Mouse (Mus musculus) CH12.LX (cell line): ENCODE data around the gene Ptgir. TPM values are rescaled to one million over a fixed set of nuclear protein-coding genes. Genes with fewer than 3 reads are reported as not detected.

Source experiments
- DNase-seq: peaks from one replicate; pipeline ENCODE4 v3.0.0-alpha.2; 2013; ENCODE audit errors: extremely low read depth
- H3K27ac ChIP-seq: 2 replicates; pipeline ENCODE4 v1.5.1; 2012; ENCODE audit warnings: low read depth, mild to moderate bottlenecking, control low read depth, moderate library complexity; ENCODE audit not compliant: insufficient read depth
- H3K27me3 ChIP-seq: replicated peaks from 2 replicates; pipeline ENCODE3; 2012; ENCODE audit warnings: inconsistent platforms
- H3K36me3 ChIP-seq, 2 experiments: replicated peaks in 1 of 2; 2 replicates each; pipeline versions ENCODE3 to v1.6.1; 2012; ENCODE audit warnings: inconsistent platforms in 1 of 2, low read length in 1 of 2, mild to moderate bottlenecking in 1 of 2, mixed read lengths in 1 of 2, moderate library complexity in 1 of 2; ENCODE audit not compliant: control insufficient read depth in 1 of 2, insufficient read depth in 1 of 2
- H3K4me1 ChIP-seq, 2 experiments: 2 replicates each; pipeline ENCODE4 v1.6.1; 2012; ENCODE audit warnings: inconsistent platforms in 1 of 2, moderate library complexity in 1 of 2; ENCODE audit not compliant: insufficient read depth in 2 of 2, control insufficient read depth in 1 of 2
- H3K4me2 ChIP-seq: 2 replicates; pipeline ENCODE4 v1.6.1; 2012; ENCODE audit warnings: low read depth, mild to moderate bottlenecking, control low read depth; ENCODE audit not compliant: poor library complexity, insufficient read depth, severe bottlenecking
- H3K4me3 ChIP-seq, 3 experiments: fragments of 150-350 bp in 1 of 3; sonication (generic) in 1 of 3; replicated peaks in 1 of 3; 2 replicates each; pipeline versions ENCODE3 to v1.5.1; 2011 to 2012; ENCODE audit warnings: low read depth in 2 of 3, low read length in 2 of 3, mild to moderate bottlenecking in 2 of 3, moderate library complexity in 2 of 3, control low read depth in 1 of 3, improper control_type of control experiment in 1 of 3, inconsistent platforms in 1 of 3, mixed read lengths in 1 of 3; ENCODE audit not compliant: poor library complexity in 1 of 3
- H3K79me2 ChIP-seq: replicated peaks from 2 replicates; pipeline ENCODE4 v1.6.1; 2012; ENCODE audit warnings: mild to moderate bottlenecking, moderate library complexity; ENCODE audit not compliant: control insufficient read depth, poor library complexity, insufficient read depth, severe bottlenecking; ENCODE audit errors: extremely low read depth
- H3K9ac ChIP-seq: 2 replicates; pipeline ENCODE4 v1.6.1; 2012; ENCODE audit warnings: low read depth, mild to moderate bottlenecking, control low read depth, moderate library complexity; ENCODE audit not compliant: insufficient read depth
- H3K9me3 ChIP-seq: replicated peaks from 2 replicates; pipeline ENCODE3; 2012; ENCODE audit warnings: low read length, inconsistent platforms, mixed read lengths
- BHLHE40 ChIP-seq: IDR thresholded peaks from 2 replicates; pipeline ENCODE4 v1.6.1; 2011; ENCODE audit warnings: mild to moderate bottlenecking, low read depth, low read length, improper control_type of control experiment
- CHD2 ChIP-seq: IDR thresholded peaks from 2 replicates; pipeline ENCODE4 v1.6.1; 2011; ENCODE audit warnings: low read length, improper control_type of control experiment
- CTCF ChIP-seq, 2 experiments: IDR thresholded peaks in 1 of 2; conservative IDR thresholded peaks in 1 of 2; 2 replicates each; pipeline ENCODE4 v1.5.1; 2011 to 2012; ENCODE audit warnings: low read depth in 2 of 2, low read length in 2 of 2, improper control_type of control experiment in 1 of 2, inconsistent platforms in 1 of 2, mild to moderate bottlenecking in 1 of 2, moderate library complexity in 1 of 2
- E2F4 ChIP-seq: IDR thresholded peaks from 2 replicates; pipeline ENCODE4 v1.6.1; 2011; ENCODE audit warnings: low read depth, low read length, improper control_type of control experiment; ENCODE audit not compliant: insufficient replicate concordance
- ELF1 ChIP-seq: IDR thresholded peaks from 2 replicates; pipeline ENCODE4 v1.6.1; 2014; ENCODE audit warnings: low read depth, mild to moderate bottlenecking, inconsistent platforms, low read length, improper control_type of control experiment
- EP300 ChIP-seq: IDR thresholded peaks from 2 replicates; pipeline ENCODE4 v1.6.1; 2011; ENCODE audit warnings: low read length, improper control_type of control experiment
- ETS1 ChIP-seq: conservative IDR thresholded peaks from 2 replicates; pipeline ENCODE4 v1.6.1; 2012; ENCODE audit warnings: low read depth, mild to moderate bottlenecking, inconsistent platforms, low read length, improper control_type of control experiment, moderate library complexity
- GABPA ChIP-seq: IDR thresholded peaks from 2 replicates; pipeline ENCODE4 v1.6.1; 2012; ENCODE audit warnings: low read depth, low read length, improper control_type of control experiment, inconsistent platforms; ENCODE audit not compliant: insufficient replicate concordance
- JUN ChIP-seq: IDR thresholded peaks from 2 replicates; pipeline ENCODE4 v1.6.1; 2011; ENCODE audit warnings: low read depth, mild to moderate bottlenecking, low read length, improper control_type of control experiment, moderate library complexity; ENCODE audit not compliant: insufficient read depth
- MEF2A ChIP-seq: IDR thresholded peaks from 2 replicates; pipeline ENCODE4 v1.6.1; 2014; ENCODE audit warnings: low read depth, mild to moderate bottlenecking, inconsistent platforms, low read length, improper control_type of control experiment, borderline replicate concordance
- MXI1 ChIP-seq: IDR thresholded peaks from 2 replicates; pipeline ENCODE4 v1.6.1; 2011; ENCODE audit warnings: mild to moderate bottlenecking, low read depth, low read length, improper control_type of control experiment
- NELFE ChIP-seq: IDR thresholded peaks from 2 replicates; pipeline ENCODE4 v1.6.1; 2011; ENCODE audit warnings: low read depth, low read length, improper control_type of control experiment
- NRF1 ChIP-seq: IDR thresholded peaks from 2 replicates; pipeline ENCODE4 v1.6.1; 2014; ENCODE audit warnings: low read depth, mild to moderate bottlenecking, inconsistent platforms, low read length, improper control_type of control experiment, moderate library complexity
- PAX5 ChIP-seq: IDR thresholded peaks from 2 replicates; pipeline ENCODE4 v1.6.1; 2012; ENCODE audit warnings: low read length, inconsistent platforms, mixed read lengths
- POLR2A ChIP-seq: IDR thresholded peaks from 2 replicates; pipeline ENCODE4 v1.6.1; 2011; ENCODE audit warnings: low read depth, mild to moderate bottlenecking, improper control_type of control experiment, low read length
- POLR2AphosphoS2 ChIP-seq: IDR thresholded peaks from 2 replicates; pipeline ENCODE4 v1.6.1; 2011; ENCODE audit warnings: low read depth, low read length, improper control_type of control experiment
- SMC3 ChIP-seq: IDR thresholded peaks from 2 replicates; pipeline ENCODE4 v1.6.1; 2011; ENCODE audit warnings: low read depth, low read length, improper control_type of control experiment
- TCF12 ChIP-seq: IDR thresholded peaks from 2 replicates; pipeline ENCODE4 v1.6.1; 2014; ENCODE audit warnings: low read depth, mild to moderate bottlenecking, inconsistent platforms, low read length, improper control_type of control experiment
- USF1 ChIP-seq: IDR thresholded peaks from 2 replicates; pipeline ENCODE4 v1.6.1; 2014; ENCODE audit warnings: low read depth, mild to moderate bottlenecking, inconsistent platforms, low read length, improper control_type of control experiment
- ZC3H11A ChIP-seq: IDR thresholded peaks from 2 replicates; pipeline ENCODE4 v1.6.1; 2012; ENCODE audit warnings: low read depth, mild to moderate bottlenecking, inconsistent platforms, low read length, improper control_type of control experiment
- ZKSCAN1 ChIP-seq: IDR thresholded peaks from 2 replicates; pipeline ENCODE4 v1.6.1; 2012; ENCODE audit warnings: low read depth, inconsistent platforms, low read length, improper control_type of control experiment, borderline replicate concordance
- dilution Hi-C: fragments of 300-500 bp; cut with MboI; formaldehyde crosslinking; loops from 2 replicates; pipeline ENCODE4 v1.14.3; 2020; ENCODE audit warnings: low sequenced_read_pairs; ENCODE audit not compliant: extremely low pct_unique_long_range_greater_than_20kb, extremely low pct_ligation_motif_present
- in situ Hi-C: fragments of 300-500 bp; cut with MboI; formaldehyde crosslinking; loops from 3 replicates; pipeline ENCODE4 v1.14.3; 2019; ENCODE audit warnings: low sequenced_read_pairs, low pct_ligation_motif_present, low pct_unique_long_range_greater_than_20kb, mixed read lengths
- polyA plus RNA-seq: library from polyadenylated mRNA; unstranded; fragments of >175 nt; gene quantifications from 2 replicates; pipeline ENCODE4 v1.2.1, GENCODE M21; 2012; ENCODE audit warnings: low read depth; ENCODE audit not compliant: insufficient read length
- total RNA-seq, 2 experiments: library from RNA; depleted of rRNA; stranded (reverse); fragments of 300-350 nt in 1 of 2; fragments of >200 nt in 1 of 2; gene quantifications; 2 replicates each; pipeline ENCODE4 v1.2.3; 2012 to 2014

Gene Ptgir
- total and polyA plus RNA-seq, 3 experiments = 3.8 to 31.1 (median 7.0) TPM

DNA sequence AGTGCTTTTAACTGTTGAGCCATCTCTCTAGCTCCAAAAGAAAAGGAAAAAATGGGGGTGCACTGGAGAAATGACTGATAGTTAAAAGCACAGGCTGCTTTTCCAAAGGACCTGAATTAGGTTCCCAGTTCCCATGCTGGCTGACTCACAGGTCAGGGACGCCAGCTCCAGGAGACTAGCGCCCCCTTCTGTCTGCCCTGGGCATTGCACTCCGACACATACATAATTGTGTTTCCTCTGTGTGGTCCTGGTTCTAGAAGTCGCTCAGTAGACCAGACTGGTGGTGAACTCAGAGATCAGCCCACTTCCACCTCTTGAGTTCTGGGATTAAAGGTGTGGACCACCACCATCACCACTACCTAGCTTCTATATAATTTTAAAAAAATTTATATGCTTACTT lies 31.0 kb downstream of the Ptgir start:
- no peak overlapping the region for H3K9ac ChIP-seq
- H3K27me3 ChIP-seq = peaks cover 12% of the 10 kb centered on the region
- in situ Hi-C loops = no loop called here

DNA sequence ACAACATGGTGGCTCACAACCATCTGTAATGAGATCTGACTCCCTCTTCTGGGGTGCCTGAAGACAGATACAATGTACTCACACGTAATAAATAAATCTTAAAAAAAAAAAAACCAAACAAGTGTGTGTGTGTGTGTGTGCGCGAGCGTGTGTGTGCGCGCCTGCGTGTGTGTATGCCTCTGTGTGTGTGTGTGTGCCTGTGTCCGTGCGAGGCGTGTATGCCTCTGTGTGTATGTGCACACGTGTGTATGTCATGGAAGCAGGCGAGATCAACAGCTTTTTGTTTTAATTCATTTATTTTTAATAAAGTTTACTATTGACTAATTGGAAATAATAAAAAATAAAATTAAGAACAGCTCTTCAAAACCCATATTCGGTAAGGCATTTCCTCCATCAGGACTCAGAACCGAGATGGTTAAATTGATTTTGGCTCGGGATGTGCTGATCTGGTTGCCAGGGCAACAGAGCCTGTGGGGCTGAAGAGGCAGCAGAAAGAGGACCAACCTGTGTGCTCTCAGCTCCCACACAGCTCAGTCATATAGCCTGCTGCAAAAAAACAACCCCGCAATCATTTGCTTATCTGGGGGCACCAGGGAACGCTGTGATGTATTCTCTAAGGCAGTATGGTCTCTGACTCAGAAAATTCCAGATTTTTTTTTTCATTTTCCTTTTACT lies 32.0 kb downstream of the Ptgir start:
- H3K27ac ChIP-seq = no peak overlapping the region
- dilution Hi-C loops = no loop called here
- in situ Hi-C loops = no loop called here
- H3K27me3 ChIP-seq = peaks cover 14% of the 10 kb centered on the region
- H3K79me2 ChIP-seq = no peaks in the 10 kb centered on the region
- H3K9ac ChIP-seq = no peak overlapping the region
- TF ChIP-seq NRF1 (no peak), JUN (no peak), CHD2 (no peak), ZKSCAN1 (no peak), GABPA (no peak), MXI1 (no peak), SMC3 (no peak), PAX5 (no peak), POLR2AphosphoS2 (no peak), E2F4 (no peak), ETS1 (no peak), BHLHE40 (no peak), TCF12 (no peak), ELF1 (no peak), POLR2A (no peak), ZC3H11A (no peak), EP300 (no peak), USF1 (no peak), MEF2A (no peak)
- H3K36me3 ChIP-seq = no peaks in the 10 kb centered on the region
- H3K4me1 ChIP-seq = no peaks in the 10 kb centered on the region
- H3K4me3 ChIP-seq = no peak overlapping the region
- no peaks in the 10 kb centered on the region for H3K9me3 ChIP-seq
- DNase-seq = no peak
- no peak overlapping the region for H3K4me2 ChIP-seq

More for the DNA sequence above, 31.0 kb downstream of the Ptgir start:
- TF ChIP-seq NELFE (no peak), CTCF (conservative IDR thresholded peaks at IDR 0.05 in 1 of 2, IDR thresholded peaks at IDR 0.05 in 1 of 2; ENCODE audit: low read depth in 2 of 2, low read length in 2 of 2) (peak; percentile 51 to 63)
- no peak overlapping the region for H3K27ac ChIP-seq
- no peak overlapping the region for H3K4me2 ChIP-seq
- no peaks in the 10 kb centered on the region for H3K36me3 ChIP-seq
- H3K79me2 ChIP-seq = no peaks in the 10 kb centered on the region
- no peak overlapping the region for H3K4me3 ChIP-seq
- peaks cover 2 to 5% of the 10 kb centered on the region in 2 experiments; a peak in 3 of 4 replicates for H3K4me1 ChIP-seq
- dilution Hi-C loops = no loop called here
- no peaks in the 10 kb centered on the region for H3K9me3 ChIP-seq
- DNase-seq = no peak
